Mouse (Mus musculus) E14TG2a.4 (cell line): ENCODE results near the gene C1qbp.

Experiments
- CTCF ChIP-seq: conservative IDR thresholded peaks from 2 replicates; pipeline ENCODE4 v1.5.1; 2014; ENCODE audit warnings: low read length
- NANOG ChIP-seq: IDR thresholded peaks from 2 replicates; pipeline ENCODE4 v1.6.1; 2014; ENCODE audit warnings: borderline replicate concordance, low read length, mixed read lengths

GRCm38 (mm10) chr11:71005046-71005445 lies 22.2 kb upstream of the C1qbp start:
- no peak for TF ChIP-seq CTCF
- TF ChIP-seq NANOG: no peak
